Mouse (Mus musculus): ENCODE results near the gene Gm6588.

The Gm6588 gene

GRCm38 (mm10) chr5:112470144-112470543, 20.9 kb downstream of the Gm6588 start:
- DNase-seq (ENCODE audit: low read depth) = peak; percentile 60

- no peak for DNase-seq (ENCODE audit: low read depth)
Measured at GRCm38 (mm10) chr5:112473453-112473852, 24.2 kb downstream of the Gm6588 start.

GRCm38 (mm10) chr5:112481946-112482410, 32.8 kb downstream of the Gm6588 start:
- DNase-seq (ENCODE audit: low read depth) = no peak

GRCm38 (mm10) chr5:112482551-112482950, 33.3 kb downstream of the Gm6588 start:
- no peak for DNase-seq (ENCODE audit: low read depth)

- peak; percentile 15 for DNase-seq (ENCODE audit: low read depth)
Measured at GRCm38 (mm10) chr5:112483030-112483429, 33.8 kb downstream of the Gm6588 start.

- no peak for DNase-seq (ENCODE audit: low read depth)
Measured at GRCm38 (mm10) chr5:112484924-112485715, 35.9 kb downstream of the Gm6588 start.

- no peak for DNase-seq (ENCODE audit: low read depth)
Measured at GRCm38 (mm10) chr5:112486415-112486814, 37.2 kb downstream of the Gm6588 start.

- no peak for DNase-seq (ENCODE audit: low read depth)
Measured at GRCm38 (mm10) chr5:112487504-112487903, 38.3 kb downstream of the Gm6588 start.

GRCm38 (mm10) chr5:112488101-112488776, 39.0 kb downstream of the Gm6588 start:
- no peak for DNase-seq (ENCODE audit: low read depth)

GRCm38 (mm10) chr5:112491489-112491888, 42.3 kb downstream of the Gm6588 start:
- DNase-seq (ENCODE audit: low read depth) = no peak

- DNase-seq (ENCODE audit: low read depth) = no peak
Measured at GRCm38 (mm10) chr5:112493492-112493891, 44.3 kb downstream of the Gm6588 start.

- no peak for DNase-seq (ENCODE audit: low read depth)
Measured at GRCm38 (mm10) chr5:112496753-112497369, 47.6 kb downstream of the Gm6588 start.

- DNase-seq (ENCODE audit: low read depth) = no peak
Measured at GRCm38 (mm10) chr5:112498921-112499917, 50.0 kb downstream of the Gm6588 start.

- no peak for DNase-seq (ENCODE audit: low read depth)
Measured at GRCm38 (mm10) chr5:112499918-112500682, 50.9 kb downstream of the Gm6588 start.
